In genomic region chr14:54219849-54220248, GRCm38 (mm10) we compare ENCODE assay signal across 24 mouse cellular contexts. TPM values are rescaled to one million over a fixed set of nuclear protein-coding genes. Genes with fewer than 3 reads are reported as not detected.
A peak's percentile ranks its signal among the peaks of the same experiment; 100 is the strongest.
DNase-seq lines count a peak whose midpoint lies in the region; ATAC-seq and TF ChIP-seq lines count a peak whose summit lies in the region.
"Had no signal": no experiment of that assay in that cellular context is flagged by ENCODE, and none has a peak within 500 bp of the region (broad histone marks: within the 10 kb centered on the region; RNA-seq: fewer than 3 reads in every experiment).

No protein-coding gene starts in this region.

- no peak overlapping the region for H3K4me2 ChIP-seq in limb, embryonic 14.5 days (replicated peaks; ENCODE audit: low read depth, low read length, severe bottlenecking)
- no peak overlapping the region for H3K4me2 ChIP-seq in hindbrain, embryonic 16.5 days (ENCODE audit: low read length)
- H3K4me2 ChIP-seq: embryonic facial prominence, embryonic 12.5 days; forebrain, embryonic 12.5 days; forebrain, embryonic 15.5 days; heart, embryonic 13.5 days; hindbrain, embryonic 12.5 days; hindbrain, embryonic 15.5 days had no signal

- no peak overlapping the region for H3K27ac ChIP-seq in limb, embryonic 14.5 days (replicated peaks; ENCODE audit: low read depth, low read length)
- H3K27ac ChIP-seq in limb, embryonic 10.5 days, result no peak overlapping the region
- H3K27ac ChIP-seq in thymus, adult 2 months (ENCODE audit: control insufficient read depth, insufficient read depth, low read length), result peak overlapping the region; percentile 90
- no peak overlapping the region for H3K27ac ChIP-seq in hindbrain, embryonic 16.5 days (ENCODE audit: low read depth, low read length)
- H3K27ac ChIP-seq: forebrain, embryonic 12.5 days; forebrain, embryonic 15.5 days; heart, adult 2 months; heart, embryonic 13.5 days; hindbrain, embryonic 12.5 days; hindbrain, embryonic 15.5 days had no signal

- no peaks in the 10 kb centered on the region for H3K36me3 ChIP-seq in limb, embryonic 14.5 days (ENCODE audit: control insufficient read depth, insufficient read depth, low read length)
- H3K36me3 ChIP-seq in limb, embryonic 10.5 days, result no peaks in the 10 kb centered on the region
- H3K36me3 ChIP-seq in thymus, adult 2 months (ENCODE audit: control insufficient read depth, insufficient read depth, low read length), result peaks cover 100% of the 10 kb centered on the region
- no peaks in the 10 kb centered on the region for H3K36me3 ChIP-seq in hindbrain, embryonic 16.5 days (ENCODE audit: control insufficient read depth, insufficient read depth, low read length)
- H3K36me3 ChIP-seq: embryonic facial prominence, embryonic 12.5 days; forebrain, embryonic 12.5 days; forebrain, embryonic 15.5 days; heart, embryonic 10.5 days; heart, embryonic 13.5 days; hindbrain, embryonic 12.5 days; hindbrain, embryonic 15.5 days had no signal

- no peak overlapping the region for H3K4me3 ChIP-seq in limb, embryonic 14.5 days (replicated peaks; ENCODE audit: low read length)
- no peak overlapping the region for H3K4me3 ChIP-seq in limb, embryonic 10.5 days
- H3K4me3 ChIP-seq in thymus, adult 2 months (ENCODE audit: control insufficient read depth, insufficient read depth, low read length), result 0 out of 2 replicates have a peak overlapping the region, but pooled peaks have one; percentile 7
- no peak overlapping the region for H3K4me3 ChIP-seq in hindbrain, embryonic 16.5 days (ENCODE audit: low read length)
- H3K4me3 ChIP-seq: embryonic facial prominence, embryonic 12.5 days; erythroblast, embryonic 14.5 days; forebrain, embryonic 12.5 days; forebrain, embryonic 15.5 days; heart, adult 2 months; heart, embryonic 10.5 days; heart, embryonic 13.5 days; hindbrain, embryonic 12.5 days; hindbrain, embryonic 15.5 days had no signal

- no peak overlapping the region for H3K9ac ChIP-seq in limb, embryonic 14.5 days (ENCODE audit: low read depth, low read length, severe bottlenecking)
- H3K9ac ChIP-seq in hindbrain, embryonic 16.5 days (ENCODE audit: low read depth, low read length), result no peak overlapping the region
- H3K9ac ChIP-seq: embryonic facial prominence, embryonic 12.5 days; forebrain, embryonic 12.5 days; forebrain, embryonic 15.5 days; heart, embryonic 13.5 days; hindbrain, embryonic 12.5 days; hindbrain, embryonic 15.5 days had no signal

- no peaks in the 10 kb centered on the region for H3K9me3 ChIP-seq in limb, embryonic 14.5 days (ENCODE audit: control insufficient read depth, low read length)
- H3K9me3 ChIP-seq in limb, embryonic 10.5 days (replicated peaks), result no peaks in the 10 kb centered on the region
- H3K9me3 ChIP-seq in hindbrain, embryonic 16.5 days (ENCODE audit: control insufficient read depth, low read length), result no peaks in the 10 kb centered on the region
- H3K9me3 ChIP-seq: embryonic facial prominence, embryonic 12.5 days; forebrain, embryonic 12.5 days; forebrain, embryonic 15.5 days; heart, embryonic 10.5 days; heart, embryonic 13.5 days; hindbrain, embryonic 12.5 days; hindbrain, embryonic 15.5 days had no signal

- 73% methylated on average over 7 of the region's 7 CpGs for WGBS in limb, embryonic 14.5 days
- WGBS in limb, embryonic 10.5 days, result 78% methylated on average over 7 of the region's 7 CpGs
- 92% methylated on average over 7 of the region's 7 CpGs for WGBS in thymus, adult 2 months
- 87% methylated on average over 7 of the region's 7 CpGs for WGBS in hindbrain, embryonic 16.5 days

- ATAC-seq in CD4-positive, CD25-positive, alpha-beta regulatory T cell, adult 4 months, result no peak
- 0 out of 2 replicates have a peak, but pooled peaks have one; percentile 1 for ATAC-seq in limb, embryonic 14.5 days (ENCODE audit: low FRiP score, low read depth)
- ATAC-seq in hindbrain, embryonic 16.5 days, result no peak
- ATAC-seq: activated CD4-positive, CD25-positive, alpha-beta regulatory T cell, adult 4 months; forebrain, embryonic 15.5 days; inflammation-experienced regulatory T-cells, adult 6 months had no signal

- DNase-seq in CD4-positive, CD25-positive, alpha-beta regulatory T cell, adult 2 months (ENCODE audit: low read depth, low spot score), result peak; percentile 39
- DNase-seq in limb, embryonic 14.5 days (ENCODE audit: low spot score), result no peak
- no peak for DNase-seq in limb, embryonic 10.5 days (ENCODE audit: low spot score)
- no peak for DNase-seq in thymus, adult 2 months
- no peak for DNase-seq in thymus, postnatal 4 days
- DNase-seq: adrenal gland, adult 8-10 months; adrenal gland, postnatal 25 days; cerebellum, adult 18-20 months; cerebellum, adult 9-10 months; cerebellum, postnatal 14 days; gastrocnemius, postnatal 25 days; heart, adult 2 months had no signal

- TF ChIP-seq CTCF in thymus, adult 2 months (IDR thresholded peaks at IDR 0.05; ENCODE audit: borderline replicate concordance, control insufficient read depth, extremely low read depth, insufficient read depth, low read length, poor library complexity), result no peak

- H3K27me3 ChIP-seq in limb, embryonic 14.5 days (ENCODE audit: control insufficient read depth, insufficient read depth, low read length), result no peaks in the 10 kb centered on the region
- no peaks in the 10 kb centered on the region for H3K27me3 ChIP-seq in limb, embryonic 10.5 days (ENCODE audit: low read depth, poor library complexity, severe bottlenecking)
- no peaks in the 10 kb centered on the region for H3K27me3 ChIP-seq in thymus, adult 2 months (ENCODE audit: control insufficient read depth, insufficient read depth, low read length)
- H3K27me3 ChIP-seq in hindbrain, embryonic 16.5 days (replicated peaks; ENCODE audit: control insufficient read depth, insufficient read depth, low read length), result no peaks in the 10 kb centered on the region
- H3K27me3 ChIP-seq: embryonic facial prominence, embryonic 12.5 days; forebrain, embryonic 12.5 days; forebrain, embryonic 15.5 days; heart, embryonic 13.5 days; hindbrain, embryonic 12.5 days; hindbrain, embryonic 15.5 days had no signal

- TF ChIP-seq POLR2A in limb, embryonic 14.5 days (IDR thresholded peaks at IDR 0.05; ENCODE audit: borderline replicate concordance, extremely low read depth, insufficient read depth, insufficient read length), result no peak
- TF ChIP-seq POLR2A in thymus, adult 2 months (IDR thresholded peaks at IDR 0.05; ENCODE audit: control insufficient read depth, extremely low read depth, insufficient read depth, low read length, poor library complexity), result no peak

- peaks cover 8% of the 10 kb centered on the region; the same call in 1 of the 2 replicates for H3K4me1 ChIP-seq in limb, embryonic 14.5 days (ENCODE audit: control insufficient read depth, insufficient read depth, low read length)
- H3K4me1 ChIP-seq in limb, embryonic 10.5 days, result peaks cover 39% of the 10 kb centered on the region
- H3K4me1 ChIP-seq in thymus, adult 2 months (replicated peaks; ENCODE audit: control insufficient read depth, insufficient read depth, low read length), result peaks cover 71% of the 10 kb centered on the region
- peaks cover 4% of the 10 kb centered on the region for H3K4me1 ChIP-seq in hindbrain, embryonic 16.5 days (ENCODE audit: control insufficient read depth, insufficient read depth, low read depth, low read length)
- H3K4me1 ChIP-seq: forebrain, embryonic 15.5 days had no signal

RNA-seq across cellular contexts. Expression of gene Dad1, which starts 34.1 kb away (rescaled TPM):
- polyA plus RNA-seq in CD4-positive, CD25-positive, alpha-beta regulatory T cell, adult 4 months (2017; shearing (Covaris generic)), result 100 to 1,000 TPM; 437 to 457 TPM
- polyA plus RNA-seq in limb, embryonic 14.5 days (2012; rRNA removed), result 248 and 505 TPM in 2 replicates
- polyA plus RNA-seq in limb, embryonic 14.5 days (2014; fragmentation: Nextera tagmentation; extraction: Ambion mirVana), result 404 and 419 TPM in 2 replicates
- 234 and 239 TPM in 2 replicates for polyA plus RNA-seq in limb, embryonic 10.5 days (2016; fragmentation: Nextera tagmentation; extraction: Ambion mirVana)
- 513 and 641 TPM in 2 replicates for polyA plus RNA-seq in thymus, adult 2 months (2012; rRNA removed)
- polyA plus RNA-seq in hindbrain, embryonic 16.5 days (2015; fragmentation: Nextera tagmentation; extraction: Ambion mirVana), result 391 and 409 TPM in 2 replicates

RNA-seq across cellular contexts. Expression of gene Abhd4, which starts 34.1 kb away (rescaled TPM):
- polyA plus RNA-seq in CD4-positive, CD25-positive, alpha-beta regulatory T cell, adult 4 months (2017; shearing (Covaris generic)), result 10 to 100 TPM; 19.5 to 30.2 TPM
- 27.7 and 31.9 TPM in 2 replicates for polyA plus RNA-seq in limb, embryonic 14.5 days (2012; rRNA removed)
- 58.4 and 58.7 TPM in 2 replicates for polyA plus RNA-seq in limb, embryonic 14.5 days (2014; fragmentation: Nextera tagmentation; extraction: Ambion mirVana)
- 32.2 and 37.7 TPM in 2 replicates for polyA plus RNA-seq in limb, embryonic 10.5 days (2016; fragmentation: Nextera tagmentation; extraction: Ambion mirVana)
- 21.5 and 23.6 TPM in 2 replicates for polyA plus RNA-seq in thymus, adult 2 months (2012; rRNA removed)
- 70.3 and 75.2 TPM in 2 replicates for polyA plus RNA-seq in hindbrain, embryonic 16.5 days (2015; fragmentation: Nextera tagmentation; extraction: Ambion mirVana)
